Mouse (Mus musculus) megakaryocyte, embryonic 14.5 days (primary cell): Measurements from ENCODE around the gene Gpr37. TPM values are rescaled to one million over a fixed set of nuclear protein-coding genes. Genes with fewer than 3 reads are reported as not detected.
A peak's percentile ranks its signal among the peaks of the same experiment; 100 is the strongest.

ENCODE experiments used
- H3K27me3 ChIP-seq: replicated peaks from 2 replicates; pipeline ENCODE3; 2012; ENCODE audit warnings: inconsistent platforms
- H3K36me3 ChIP-seq: replicated peaks from 2 replicates; pipeline ENCODE3; 2012; ENCODE audit warnings: low read length, inconsistent platforms, mixed read lengths
- H3K4me1 ChIP-seq: 2 replicates; pipeline ENCODE4 v1.6.1; 2012; ENCODE audit warnings: inconsistent platforms
- H3K4me3 ChIP-seq: replicated peaks from 2 replicates; pipeline ENCODE3; 2012; ENCODE audit warnings: moderate library complexity, mild to moderate bottlenecking, inconsistent platforms
- H3K9me3 ChIP-seq: 2 replicates; pipeline ENCODE4 v1.6.1; 2012; ENCODE audit warnings: inconsistent platforms
- FLI1 ChIP-seq: IDR thresholded peaks from 2 replicates; pipeline ENCODE4 v1.6.1; 2012; ENCODE audit warnings: low read length, inconsistent platforms, mixed read lengths
- GATA1 ChIP-seq: IDR thresholded peaks from 3 replicates; pipeline ENCODE4 v1.6.1; 2012; ENCODE audit warnings: mixed read lengths, low read length, inconsistent platforms, borderline replicate concordance
- polyA plus RNA-seq: library from polyadenylated mRNA; stranded (reverse); fragments of >175 nt; gene quantifications from 2 replicates; pipeline ENCODE4 v1.2.3, GENCODE M21; 2012; ENCODE audit warnings: low replicate concordance; ENCODE audit not compliant: insufficient read depth

The Gpr37 gene
- 0.32 TPM in 1 of 2 replicates, not detected in the other for polyA plus RNA-seq

DNA sequence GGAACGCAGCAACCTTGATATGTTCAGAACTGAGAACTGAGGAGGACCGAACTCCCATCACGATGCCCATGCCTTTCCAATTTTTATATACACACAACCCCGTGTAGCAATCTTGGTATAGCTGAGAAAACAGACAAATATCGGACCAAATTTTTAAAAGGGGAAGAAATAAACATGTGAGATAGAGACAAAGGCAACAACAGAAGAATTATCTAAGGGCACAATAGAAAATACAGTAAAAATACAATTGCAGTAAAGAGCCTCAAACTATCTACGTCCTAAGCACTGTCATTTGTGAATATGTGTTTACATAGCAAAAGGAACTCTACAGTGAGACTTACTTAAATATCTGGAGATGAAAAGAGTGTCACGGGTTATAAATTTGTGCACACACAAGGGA is at the start of gene Gpr37:
Gene Gpr37, minus strand, starts transcription at position 101 of the 400 bp plus-strand sequence.
- H3K27me3 ChIP-seq: peaks cover 32% of the 10 kb centered on the region
- H3K36me3 ChIP-seq: no peaks in the 10 kb centered on the region
- TF ChIP-seq FLI1: no peak
- no peak for TF ChIP-seq GATA1
- H3K9me3 ChIP-seq: peaks cover 13% of the 10 kb centered on the region
- H3K4me1 ChIP-seq: peaks cover 19% of the 10 kb centered on the region
- H3K4me3 ChIP-seq: peak within 1 kb of the TSS; percentile 91

- Histone ChIP-seq H3K36me3 (no peaks in the 10 kb centered on the region), H3K4me1 (no peaks in the 10 kb centered on the region), H3K9me3 (no peaks in the 10 kb centered on the region), H3K4me3 (no peak overlapping the region), H3K27me3 (no peaks in the 10 kb centered on the region)
- no peak for TF ChIP-seq GATA1
- no peak for TF ChIP-seq FLI1
These were observed 46.0 kb upstream of the Gpr37 start for GRCm38 (mm10) chr6:25736533-25736932.

DNA sequence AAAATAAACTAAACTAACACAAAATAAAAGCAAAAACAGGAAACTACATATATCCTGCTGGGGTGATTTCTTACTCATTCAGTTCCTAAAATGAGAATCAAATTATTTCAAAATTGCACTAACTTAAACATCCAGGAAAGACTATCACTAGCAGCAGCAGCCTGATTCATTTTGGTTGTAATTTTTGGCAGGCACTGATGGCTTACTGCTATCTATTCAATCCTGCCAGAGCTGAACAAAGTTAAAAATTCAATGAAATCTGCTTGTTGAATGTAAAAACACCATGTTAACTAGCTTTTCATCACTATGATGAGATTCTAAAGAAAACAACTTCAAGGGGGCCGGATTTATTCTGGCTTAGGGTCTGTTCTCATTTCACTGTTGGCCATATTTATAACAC is 36.0 kb upstream of the Gpr37 start:
- Histone ChIP-seq H3K4me1 (no peaks in the 10 kb centered on the region), H3K4me3 (no peak overlapping the region), H3K9me3 (0 out of 2 replicates have a peak, but pooled peaks cover 3% of the 10 kb centered on the region), H3K27me3 (no peaks in the 10 kb centered on the region), H3K36me3 (no peaks in the 10 kb centered on the region)
- no peak for TF ChIP-seq GATA1
- no peak for TF ChIP-seq FLI1

GRCm38 (mm10) chr6:25710601-25711000 is 20.1 kb upstream of the Gpr37 start:
- no peak for TF ChIP-seq GATA1
- TF ChIP-seq FLI1: no peak
- no peaks in the 10 kb centered on the region for H3K4me1 ChIP-seq
- no peaks in the 10 kb centered on the region for H3K36me3 ChIP-seq
- H3K9me3 ChIP-seq: no peaks in the 10 kb centered on the region
- H3K4me3 ChIP-seq: no peak overlapping the region
- no peaks in the 10 kb centered on the region for H3K27me3 ChIP-seq

DNA sequence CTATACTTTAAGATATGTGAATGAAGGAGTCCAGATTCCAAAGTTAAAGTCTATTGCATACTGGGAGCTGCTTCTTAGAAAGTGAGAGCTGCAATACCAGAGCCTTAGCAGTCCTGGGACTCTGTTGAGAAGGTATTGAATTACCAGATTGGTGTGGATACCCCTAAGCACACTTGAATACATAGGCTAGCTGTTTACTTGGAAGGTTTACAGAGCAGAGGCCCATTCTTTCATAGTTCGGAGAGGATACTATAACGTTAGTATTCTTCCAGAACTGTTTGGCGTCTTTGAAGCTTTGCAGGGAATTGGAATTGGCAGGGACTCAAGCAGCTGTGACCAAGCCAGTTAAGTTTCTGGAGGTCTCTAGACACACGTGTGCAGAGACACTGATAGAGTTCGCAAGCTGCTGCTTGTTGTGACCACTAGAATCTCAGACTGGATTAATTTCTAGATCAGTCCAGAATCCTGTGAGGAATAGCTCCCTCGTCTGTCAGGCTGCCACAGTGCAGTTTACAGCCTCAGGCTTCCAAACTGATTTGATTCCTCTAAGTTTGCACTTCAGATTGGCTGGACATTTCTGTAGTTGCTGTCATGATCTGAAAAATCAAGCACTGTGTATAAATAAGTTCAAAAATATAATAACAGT is 18.8 kb upstream of the Gpr37 start:
- TF ChIP-seq GATA1 (no peak), FLI1 (no peak)
- no peaks in the 10 kb centered on the region for H3K9me3 ChIP-seq
- H3K4me3 ChIP-seq: no peak overlapping the region
- no peaks in the 10 kb centered on the region for H3K36me3 ChIP-seq
- H3K4me1 ChIP-seq: no peaks in the 10 kb centered on the region
- no peaks in the 10 kb centered on the region for H3K27me3 ChIP-seq

- no peak overlapping the region for H3K4me3 ChIP-seq
- TF ChIP-seq FLI1: no peak
- TF ChIP-seq GATA1: no peak
- H3K36me3 ChIP-seq: no peaks in the 10 kb centered on the region
- H3K27me3 ChIP-seq: no peaks in the 10 kb centered on the region
- no peaks in the 10 kb centered on the region for H3K9me3 ChIP-seq
- no peaks in the 10 kb centered on the region for H3K4me1 ChIP-seq
These were observed 9.4 kb upstream of the Gpr37 start for GRCm38 (mm10) chr6:25699956-25700355.

DNA sequence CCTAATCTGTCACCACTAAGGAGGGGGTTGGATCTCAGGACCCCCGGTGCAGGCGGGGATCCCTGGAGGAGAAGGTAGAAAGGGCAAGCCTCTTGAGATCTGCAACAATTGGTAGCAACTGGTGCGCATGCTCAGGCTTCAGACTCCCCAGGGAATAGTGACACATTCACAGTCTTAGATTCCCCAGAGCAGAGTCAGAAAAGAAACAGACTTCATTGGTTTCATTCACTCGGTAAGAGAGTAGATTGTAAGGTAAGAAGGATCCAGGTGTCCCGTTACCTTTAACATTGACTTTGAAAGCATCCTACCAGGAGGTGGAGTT is 284 bp downstream of the Gpr37 start:
- TF ChIP-seq GATA1 (no peak), FLI1 (no peak)
- peaks cover 13% of the 10 kb centered on the region for H3K9me3 ChIP-seq
- H3K4me1 ChIP-seq: peaks cover 19% of the 10 kb centered on the region
- H3K27me3 ChIP-seq: peaks cover 32% of the 10 kb centered on the region
- no peaks in the 10 kb centered on the region for H3K36me3 ChIP-seq
- peak overlapping the region; percentile 91 for H3K4me3 ChIP-seq

GRCm38 (mm10) chr6:25689520-25690283 is 827 bp downstream of the Gpr37 start:
- Histone ChIP-seq H3K9me3 (peaks cover 13% of the 10 kb centered on the region), H3K27me3 (peaks cover 32% of the 10 kb centered on the region), H3K4me3 (peak overlapping the region; percentile 91), H3K36me3 (no peaks in the 10 kb centered on the region), H3K4me1 (peaks cover 19% of the 10 kb centered on the region)
- TF ChIP-seq FLI1: no peak
- TF ChIP-seq GATA1: no peak

GRCm38 (mm10) chr6:25688927-25689519 is 1.5 kb downstream of the Gpr37 start:
- H3K36me3 ChIP-seq: no peaks in the 10 kb centered on the region
- H3K4me1 ChIP-seq: peaks cover 19% of the 10 kb centered on the region
- H3K4me3 ChIP-seq: peak overlapping the region; percentile 91
- peaks cover 13% of the 10 kb centered on the region for H3K9me3 ChIP-seq
- H3K27me3 ChIP-seq: peaks cover 32% of the 10 kb centered on the region
- TF ChIP-seq FLI1 (no peak), GATA1 (no peak)

- Histone ChIP-seq H3K4me3 (no peak overlapping the region), H3K4me1 (peaks cover 19% of the 10 kb centered on the region), H3K9me3 (peaks cover 13% of the 10 kb centered on the region), H3K36me3 (no peaks in the 10 kb centered on the region), H3K27me3 (peaks cover 32% of the 10 kb centered on the region)
- TF ChIP-seq GATA1 (no peak), FLI1 (no peak)
These were observed 3.7 kb downstream of the Gpr37 start for GRCm38 (mm10) chr6:25686760-25687200.
